Mouse (Mus musculus) brain, embryonic 14.5 days (tissue): ENCODE data around the gene Cables2.

ENCODE experiments used
- CTCF ChIP-seq: fragments of 200-500 bp; IDR thresholded peaks from 2 replicates; pipeline ENCODE4 v1.5.1; 2012; ENCODE audit warnings: inconsistent platforms, mild to moderate bottlenecking, moderate library complexity, borderline replicate concordance; ENCODE audit not compliant: insufficient read depth, insufficient read length; ENCODE audit errors: extremely low read depth
- POLR2A ChIP-seq: fragments of 200-500 bp; IDR thresholded peaks from 2 replicates; pipeline ENCODE4 v1.6.1; 2012; ENCODE audit warnings: mild to moderate bottlenecking, inconsistent platforms, borderline replicate concordance; ENCODE audit not compliant: poor library complexity, insufficient read depth, insufficient read length, severe bottlenecking; ENCODE audit errors: extremely low read depth

DNA sequence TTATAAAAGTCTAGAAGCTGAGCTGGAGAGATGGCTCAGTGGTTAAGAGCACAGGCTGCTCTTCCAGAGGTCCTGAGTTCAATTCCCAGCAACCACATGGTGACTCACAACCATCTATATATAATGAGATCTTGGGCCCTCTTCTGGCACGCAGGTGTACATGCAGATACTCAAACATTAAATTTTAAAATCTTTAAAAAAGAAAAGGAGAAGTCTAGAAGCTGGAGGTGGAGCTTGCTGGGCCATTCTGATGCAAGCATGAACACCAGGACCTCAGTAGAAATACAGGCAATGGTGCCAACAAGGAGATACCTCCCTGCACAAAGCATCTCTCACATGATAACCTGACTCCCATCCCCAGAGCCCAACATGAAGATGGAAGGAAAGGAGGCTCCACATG, 64.3 kb downstream of the Cables2 start:
- TF ChIP-seq CTCF = no peak
- TF ChIP-seq POLR2A = no peak
